Mouse (Mus musculus): ENCODE results near the gene Zbtb43.

DNA sequence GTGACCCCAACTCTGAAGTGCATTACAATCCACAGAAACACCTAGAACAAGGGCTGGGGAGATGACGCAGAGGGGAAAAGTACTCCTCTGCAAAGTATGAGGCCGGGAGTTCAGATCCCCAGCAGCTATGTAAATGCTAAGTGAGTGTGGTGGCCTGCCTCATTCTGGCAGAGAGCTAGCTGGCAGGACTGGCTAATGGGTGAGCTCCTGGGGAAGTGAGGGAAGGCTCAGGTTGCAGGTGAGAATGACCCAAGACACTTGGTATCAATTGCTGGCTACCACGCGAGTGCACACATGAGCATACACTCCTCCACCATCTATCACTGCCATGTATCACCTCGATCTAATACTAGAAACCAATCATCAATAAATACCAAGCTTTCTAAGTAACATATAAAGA, 12.1 kb downstream of the Zbtb43 start:
- no peak for TF ChIP-seq POLR2A (IDR thresholded peaks at IDR 0.05; ENCODE audit: low read depth, low read length)
- TF ChIP-seq CTCF (IDR thresholded peaks at IDR 0.05; ENCODE audit: borderline replicate concordance, insufficient read depth, low read length), result no peak
